Mouse (Mus musculus) forebrain, embryonic 14.5 days (tissue): Measurements from ENCODE around the gene Plcg2. TPM values are rescaled to one million over a fixed set of nuclear protein-coding genes. Genes with fewer than 3 reads are reported as not detected.

Source experiments
- ATAC-seq: fragments of 200-750 bp; cut with Nextera tagmentation; 2 replicates; pipeline ENCODE4 v1.8.0; 2017; ENCODE audit warnings: mild to moderate bottlenecking, moderate library complexity
- DNase-seq: peaks from one replicate; pipeline ENCODE4 v3.0.0-alpha.2; 2015; ENCODE audit warnings: low spot score
- H3K27ac ChIP-seq: fragments of 300-500 bp; sonication (generic); 2 replicates; pipeline ENCODE4 v1.5.1; 2014; ENCODE audit warnings: low read depth, mild to moderate bottlenecking, control low read depth, low read length, moderate library complexity
- H3K27me3 ChIP-seq: fragments of 300-500 bp; sonication (generic); replicated peaks from 2 replicates; pipeline ENCODE4 v1.6.1; 2014; ENCODE audit warnings: low read length, control low read depth, mixed read lengths; ENCODE audit not compliant: control insufficient read depth, insufficient read depth
- H3K36me3 ChIP-seq: fragments of 300-500 bp; sonication (generic); 2 replicates; pipeline ENCODE4 v1.6.1; 2014; ENCODE audit warnings: low read length, control low read depth; ENCODE audit not compliant: control insufficient read depth, insufficient read depth
- H3K4me1 ChIP-seq: fragments of 300-500 bp; sonication (generic); 2 replicates; pipeline ENCODE4 v1.6.1; 2014; ENCODE audit warnings: antibody characterized with exemption, low read length, control low read depth; ENCODE audit not compliant: control insufficient read depth, insufficient read depth
- H3K4me2 ChIP-seq: fragments of 300-500 bp; sonication (generic); 2 replicates; pipeline ENCODE4 v1.6.1; 2014; ENCODE audit warnings: mild to moderate bottlenecking, control low read depth, low read length
- H3K4me3 ChIP-seq: fragments of 300-500 bp; sonication (generic); 2 replicates; pipeline ENCODE4 v1.5.1; 2014; ENCODE audit warnings: low read depth, low read length, control low read depth
- H3K9ac ChIP-seq: fragments of 300-500 bp; sonication (generic); 2 replicates; pipeline ENCODE4 v1.6.1; 2014; ENCODE audit warnings: mild to moderate bottlenecking, low read length, control low read depth, moderate library complexity
- H3K9me3 ChIP-seq: fragments of 300-500 bp; sonication (generic); replicated peaks from 2 replicates; pipeline ENCODE4 v1.6.1; 2016; ENCODE audit warnings: low read length, control low read depth, mixed read lengths; ENCODE audit not compliant: control insufficient read depth
- WGBS: fragments of 180-500 bp; shearing (Covaris S2); extraction: QIAGEN DNeasy Blood & Tissue Kit; methylation state at CpG from one replicate; pipeline ENCODE4 v1.1.7; 2014; 5-methylcytosine and 5-hydroxymethylcytosine counted together
- polyA plus RNA-seq: library from polyadenylated mRNA; unstranded; fragments of >200 nt; fragmentation: Nextera tagmentation; extraction: Ambion mirVana; gene quantifications from 2 replicates; pipeline ENCODE4 v1.2.1, GENCODE M21; 2014

Plcg2 gene
- polyA plus RNA-seq, 1 experiment from 2014 or later, result 0.58 TPM

DNA sequence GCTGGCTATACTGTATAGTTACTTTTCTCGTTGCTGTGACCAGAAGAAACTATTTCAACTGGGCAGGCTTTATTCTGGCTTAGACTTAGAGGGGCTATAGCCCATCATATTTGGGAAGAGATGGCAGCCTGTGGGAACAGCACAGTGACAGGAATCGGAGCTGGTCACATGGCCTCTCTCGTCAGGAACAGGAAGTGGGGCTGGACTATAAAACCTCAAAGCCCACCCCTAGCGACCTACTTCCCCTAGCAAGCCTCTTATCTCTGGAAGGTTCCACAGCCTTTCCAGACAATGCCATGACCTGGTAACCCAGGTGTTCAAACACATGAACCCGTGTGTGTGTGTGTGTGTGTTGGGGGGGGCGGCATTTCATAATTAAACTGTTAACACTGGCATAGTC is 79.0 kb downstream of the Plcg2 start:
- Histone ChIP-seq H3K9ac (no peak overlapping the region), H3K4me3 (no peak overlapping the region), H3K4me2 (no peak overlapping the region), H3K27me3 (no peaks in the 10 kb centered on the region), H3K27ac (no peak overlapping the region), H3K36me3 (no peaks in the 10 kb centered on the region), H3K4me1 (no peaks in the 10 kb centered on the region), H3K9me3 (no peaks in the 10 kb centered on the region)
- ATAC-seq (no peak), DNase-seq (no peak)
- 91% methylated on average over 6 of the region's 6 CpGs for WGBS

- WGBS, result 58% methylated on average over 10 of the region's 10 CpGs
- Histone ChIP-seq H3K9ac (no peak overlapping the region), H3K4me2 (no peak overlapping the region), H3K4me3 (no peak overlapping the region), H3K9me3 (no peaks in the 10 kb centered on the region), H3K27me3 (no peaks in the 10 kb centered on the region), H3K4me1 (no peaks in the 10 kb centered on the region), H3K27ac (no peak overlapping the region), H3K36me3 (no peaks in the 10 kb centered on the region)
- DNase-seq (no peak), ATAC-seq (no peak)
Measured at GRCm38 (mm10) chr8:117577883-117578282, 79.8 kb downstream of the Plcg2 start.

DNA sequence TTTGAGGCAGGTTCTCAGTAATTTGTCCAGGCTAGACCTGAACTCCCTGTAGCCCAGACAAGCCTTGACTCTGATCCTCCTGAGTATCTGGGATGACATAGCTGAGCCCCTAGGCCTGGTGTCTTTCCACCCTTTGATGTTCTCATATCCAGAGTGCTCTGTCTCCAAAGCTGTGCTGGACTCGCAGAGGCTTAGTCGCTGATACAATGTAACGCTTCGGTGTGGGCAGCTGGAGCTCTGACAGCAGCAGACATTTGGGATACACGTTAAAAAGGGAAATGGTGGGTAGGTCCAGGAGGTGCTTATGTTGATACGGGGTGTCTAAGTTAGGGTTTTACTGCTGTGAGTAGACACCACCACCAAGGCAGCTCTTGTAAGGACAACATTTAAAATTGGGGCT is 80.8 kb downstream of the Plcg2 start:
- 91% methylated on average over 6 of the region's 6 CpGs for WGBS
- H3K27me3 ChIP-seq, result no peaks in the 10 kb centered on the region
- no peak for ATAC-seq
- H3K4me3 ChIP-seq, result no peak overlapping the region
- no peaks in the 10 kb centered on the region for H3K36me3 ChIP-seq
- no peak overlapping the region for H3K4me2 ChIP-seq
- H3K27ac ChIP-seq, result no peak overlapping the region
- H3K9ac ChIP-seq, result no peak overlapping the region
- DNase-seq, result no peak
- H3K9me3 ChIP-seq, result no peaks in the 10 kb centered on the region
- H3K4me1 ChIP-seq, result no peaks in the 10 kb centered on the region

GRCm38 (mm10) chr8:117593862-117594261 is 95.8 kb downstream of the Plcg2 start:
- Histone ChIP-seq H3K4me1 (no peaks in the 10 kb centered on the region), H3K9me3 (no peaks in the 10 kb centered on the region), H3K4me2 (no peak overlapping the region), H3K9ac (no peak overlapping the region), H3K27me3 (no peaks in the 10 kb centered on the region), H3K4me3 (no peak overlapping the region), H3K27ac (no peak overlapping the region), H3K36me3 (no peaks in the 10 kb centered on the region)
- ATAC-seq (no peak), DNase-seq (no peak)
- WGBS, result 82% methylated on average over 5 of the region's 5 CpGs

DNA sequence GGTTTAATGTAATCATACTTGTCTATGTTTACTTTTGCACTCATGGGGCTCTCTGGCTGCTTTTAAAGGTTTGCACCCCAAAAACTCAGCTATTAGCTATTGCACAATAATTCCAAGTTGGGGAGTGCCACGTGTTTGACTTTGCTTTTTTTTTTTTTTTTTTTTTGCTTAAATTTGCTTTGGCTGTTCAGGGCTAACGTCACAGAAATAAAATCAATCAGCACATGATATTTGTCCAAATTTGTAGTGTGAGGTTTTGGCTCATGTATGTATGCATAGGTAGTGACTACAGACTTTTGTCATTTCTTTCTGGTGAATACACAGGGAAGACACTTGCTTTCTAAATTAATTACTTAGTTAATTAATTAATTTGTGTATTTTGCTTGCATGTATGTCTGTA is 96.9 kb downstream of the Plcg2 start:
- H3K9ac ChIP-seq, result no peak overlapping the region
- H3K9me3 ChIP-seq, result no peaks in the 10 kb centered on the region
- DNase-seq (no peak), ATAC-seq (no peak)
- no peaks in the 10 kb centered on the region for H3K36me3 ChIP-seq
- no peaks in the 10 kb centered on the region for H3K4me1 ChIP-seq
- H3K4me2 ChIP-seq, result no peak overlapping the region
- 88% methylated on average over 2 of the region's 2 CpGs for WGBS
- no peak overlapping the region for H3K4me3 ChIP-seq
- no peak overlapping the region for H3K27ac ChIP-seq
- no peaks in the 10 kb centered on the region for H3K27me3 ChIP-seq

DNA sequence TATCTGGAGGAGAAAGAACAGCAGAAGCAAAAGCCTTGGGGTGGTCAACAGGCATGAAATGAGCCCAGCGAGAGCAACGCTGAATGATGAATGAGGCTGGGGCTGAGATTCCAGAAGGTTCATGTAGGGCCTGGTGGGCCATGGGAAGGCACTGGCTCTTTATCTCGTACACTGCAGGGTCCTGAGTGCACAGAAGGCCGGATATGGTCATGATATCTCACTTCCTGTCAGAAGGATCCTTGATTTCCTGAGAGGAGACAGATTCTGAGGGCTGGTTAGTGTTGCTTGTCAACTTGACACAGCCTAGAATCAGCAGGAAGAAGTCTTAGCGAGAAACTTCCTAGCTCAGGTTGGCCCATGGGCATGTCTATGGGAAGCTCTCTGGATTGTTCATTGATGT is 98.7 kb downstream of the Plcg2 start:
- Histone ChIP-seq H3K27ac (no peak overlapping the region), H3K9ac (no peak overlapping the region), H3K36me3 (no peaks in the 10 kb centered on the region), H3K27me3 (no peaks in the 10 kb centered on the region), H3K4me1 (no peaks in the 10 kb centered on the region), H3K9me3 (no peaks in the 10 kb centered on the region), H3K4me3 (no peak overlapping the region), H3K4me2 (no peak overlapping the region)
- no peak for DNase-seq
- 94% methylated on average over 5 of the region's 5 CpGs for WGBS
- ATAC-seq, result no peak

DNA sequence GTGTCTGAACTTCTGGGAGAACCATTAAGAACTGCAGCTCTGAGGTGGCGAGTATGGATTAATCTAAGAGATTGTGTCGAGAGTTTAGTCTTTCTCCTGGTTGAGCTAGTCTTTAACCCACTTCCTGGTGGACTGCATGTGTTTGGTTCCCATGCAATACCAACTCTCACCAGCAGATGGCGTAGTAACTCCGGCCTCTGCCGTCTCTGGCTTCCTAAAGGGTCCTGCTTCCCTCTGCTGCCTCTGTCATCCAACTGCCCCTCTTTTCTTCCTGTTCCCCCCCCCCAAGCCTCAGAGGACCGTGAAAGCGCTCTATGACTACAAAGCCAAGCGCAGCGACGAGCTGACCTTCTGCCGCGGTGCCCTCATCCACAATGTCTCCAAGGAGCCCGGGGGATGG is 102.7 kb downstream of the Plcg2 start:
- Histone ChIP-seq H3K4me3 (no peak overlapping the region), H3K4me2 (no peak overlapping the region), H3K9me3 (no peaks in the 10 kb centered on the region), H3K27me3 (no peaks in the 10 kb centered on the region), H3K4me1 (no peaks in the 10 kb centered on the region), H3K27ac (no peak overlapping the region), H3K36me3 (no peaks in the 10 kb centered on the region), H3K9ac (no peak overlapping the region)
- ATAC-seq, result no peak
- WGBS, result 76% methylated on average over 13 of the region's 13 CpGs
- peak; percentile 11 for DNase-seq

- Histone ChIP-seq H3K36me3 (no peaks in the 10 kb centered on the region), H3K9me3 (no peaks in the 10 kb centered on the region), H3K27me3 (no peaks in the 10 kb centered on the region), H3K9ac (no peak overlapping the region), H3K27ac (no peak overlapping the region), H3K4me3 (no peak overlapping the region), H3K4me1 (no peaks in the 10 kb centered on the region), H3K4me2 (no peak overlapping the region)
- 85% methylated on average over 12 of the region's 12 CpGs for WGBS
- DNase-seq (no peak), ATAC-seq (no peak)
Measured at GRCm38 (mm10) chr8:117604101-117604500, 106.0 kb downstream of the Plcg2 start.

- Histone ChIP-seq H3K27ac (no peak overlapping the region), H3K4me1 (no peaks in the 10 kb centered on the region), H3K9ac (no peak overlapping the region), H3K4me3 (no peak overlapping the region), H3K4me2 (no peak overlapping the region), H3K36me3 (no peaks in the 10 kb centered on the region), H3K27me3 (no peaks in the 10 kb centered on the region), H3K9me3 (no peaks in the 10 kb centered on the region)
- no peak for DNase-seq
- 89% methylated on average over 14 of the region's 14 CpGs for WGBS
- ATAC-seq, result no peak
Measured at GRCm38 (mm10) chr8:117604671-117605070, 106.6 kb downstream of the Plcg2 start.

GRCm38 (mm10) chr8:117605201-117605600 is 107.1 kb downstream of the Plcg2 start:
- Histone ChIP-seq H3K27ac (no peak overlapping the region), H3K4me3 (no peak overlapping the region), H3K36me3 (no peaks in the 10 kb centered on the region), H3K9me3 (no peaks in the 10 kb centered on the region), H3K4me1 (no peaks in the 10 kb centered on the region), H3K4me2 (no peak overlapping the region), H3K9ac (no peak overlapping the region), H3K27me3 (no peaks in the 10 kb centered on the region)
- WGBS, result 92% methylated on average over 8 of the region's 8 CpGs
- DNase-seq (no peak), ATAC-seq (no peak)
